Mouse (Mus musculus): ENCODE results near the gene Eif5a. TPM values are rescaled to one million over a fixed set of nuclear protein-coding genes. Genes with fewer than 3 reads are reported as not detected.

Gene Eif5a
- polyA plus RNA-seq, 1 experiment from 2014 or later, result 774 TPM

- peak within 1 kb of the TSS; percentile 78 for H3K27ac ChIP-seq (ENCODE audit: low read depth, low read length)
- H3K4me3 ChIP-seq (ENCODE audit: low read depth, low read length), result peak within 1 kb of the TSS; percentile 78
- no peaks in the 10 kb centered on the region for H3K27me3 ChIP-seq (replicated peaks; ENCODE audit: control insufficient read depth, insufficient read depth, low read length)
- H3K4me2 ChIP-seq (replicated peaks; ENCODE audit: low read depth), result peak within 1 kb of the TSS; percentile 91
- peaks cover 80% of the 10 kb centered on the region for H3K36me3 ChIP-seq (ENCODE audit: control insufficient read depth, insufficient read depth)
- TF ChIP-seq CTCF (IDR thresholded peaks at IDR 0.05; ENCODE audit: low read depth), result no peak
- H3K4me1 ChIP-seq (replicated peaks; ENCODE audit: control insufficient read depth, insufficient read depth, low read length), result no peaks in the 10 kb centered on the region
- peak within 1 kb of the TSS; percentile 78 for H3K9ac ChIP-seq (ENCODE audit: low read depth, low read length)
- ATAC-seq, result peak; percentile 85
- WGBS, result 1% methylated on average over 61 of the region's 61 CpGs
- H3K9me3 ChIP-seq (ENCODE audit: control insufficient read depth), result no peaks in the 10 kb centered on the region
Measured at GRCm38 (mm10) chr11:69913554-69914371, 8.0 kb downstream of the Eif5a start, which contains the start of gene Gps2. Gps2 (plus strand) TSS chr11:69913888.

- Histone ChIP-seq H3K9me3 (ENCODE audit: control insufficient read depth) (no peaks in the 10 kb centered on the region), H3K36me3 (ENCODE audit: control insufficient read depth, insufficient read depth) (peaks cover 80% of the 10 kb centered on the region), H3K4me1 (replicated peaks; ENCODE audit: control insufficient read depth, insufficient read depth, low read length) (no peaks in the 10 kb centered on the region), H3K4me2 (replicated peaks; ENCODE audit: low read depth) (peak overlapping the region; percentile 91), H3K27ac (ENCODE audit: low read depth, low read length) (0 out of 2 replicates have a peak overlapping the region, but pooled peaks have one; percentile 17), H3K4me3 (ENCODE audit: low read depth, low read length) (peak overlapping the region; percentile 78), H3K27me3 (replicated peaks; ENCODE audit: control insufficient read depth, insufficient read depth, low read length) (no peaks in the 10 kb centered on the region), H3K9ac (ENCODE audit: low read depth, low read length) (no peak overlapping the region)
- TF ChIP-seq CTCF (IDR thresholded peaks at IDR 0.05; ENCODE audit: low read depth), result no peak
- WGBS, result 70% methylated on average over 15 of the region's 15 CpGs
- ATAC-seq, result no peak
Measured at GRCm38 (mm10) chr11:69912716-69913530, 8.8 kb downstream of the Eif5a start.

- Histone ChIP-seq H3K4me3 (ENCODE audit: low read depth, low read length) (no peak overlapping the region), H3K36me3 (ENCODE audit: control insufficient read depth, insufficient read depth) (peaks cover 80% of the 10 kb centered on the region)
Measured at GRCm38 (mm10) chr11:69911701-69912100, 10.1 kb downstream of the Eif5a start.

GRCm38 (mm10) chr11:69910781-69911560, 10.8 kb downstream of the Eif5a start:
- Histone ChIP-seq H3K9ac (ENCODE audit: low read depth, low read length) (0 out of 2 replicates have a peak overlapping the region, but pooled peaks have one; percentile 11), H3K9me3 (ENCODE audit: control insufficient read depth) (no peaks in the 10 kb centered on the region), H3K4me2 (replicated peaks; ENCODE audit: low read depth) (peak overlapping the region; percentile 45), H3K4me1 (replicated peaks; ENCODE audit: control insufficient read depth, insufficient read depth, low read length) (no peaks in the 10 kb centered on the region), H3K36me3 (ENCODE audit: control insufficient read depth, insufficient read depth) (peaks cover 80% of the 10 kb centered on the region), H3K27ac (ENCODE audit: low read depth, low read length) (peak overlapping the region; percentile 70), H3K4me3 (ENCODE audit: low read depth, low read length) (no peak overlapping the region), H3K27me3 (replicated peaks; ENCODE audit: control insufficient read depth, insufficient read depth, low read length) (no peaks in the 10 kb centered on the region)
- no peak for TF ChIP-seq CTCF (IDR thresholded peaks at IDR 0.05; ENCODE audit: low read depth)
- ATAC-seq, result peak; percentile 17; the same call in 1 of the 2 replicates
- WGBS, result 78% methylated on average over 17 of the region's 17 CpGs

More at GRCm38 (mm10) chr11:69911701-69912100, 10.1 kb downstream of the Eif5a start:
- Histone ChIP-seq H3K27me3 (replicated peaks; ENCODE audit: control insufficient read depth, insufficient read depth, low read length) (no peaks in the 10 kb centered on the region), H3K9me3 (ENCODE audit: control insufficient read depth) (no peaks in the 10 kb centered on the region), H3K4me2 (replicated peaks; ENCODE audit: low read depth) (peak overlapping the region; percentile 45), H3K4me1 (replicated peaks; ENCODE audit: control insufficient read depth, insufficient read depth, low read length) (no peaks in the 10 kb centered on the region), H3K27ac (ENCODE audit: low read depth, low read length) (peak overlapping the region; percentile 70), H3K9ac (ENCODE audit: low read depth, low read length) (no peak overlapping the region)
- no peak for ATAC-seq
- TF ChIP-seq CTCF (IDR thresholded peaks at IDR 0.05; ENCODE audit: low read depth), result no peak
- WGBS, result 95% methylated on average over 5 of the region's 6 CpGs

- no peak for TF ChIP-seq CTCF (IDR thresholded peaks at IDR 0.05; ENCODE audit: low read depth)
- H3K4me1 ChIP-seq (replicated peaks; ENCODE audit: control insufficient read depth, insufficient read depth, low read length), result no peaks in the 10 kb centered on the region
Measured at GRCm38 (mm10) chr11:69910177-69910576, 11.6 kb downstream of the Eif5a start.

More at GRCm38 (mm10) chr11:69910177-69910576, 11.6 kb downstream of the Eif5a start:
- Histone ChIP-seq H3K9me3 (ENCODE audit: control insufficient read depth) (no peaks in the 10 kb centered on the region), H3K27ac (ENCODE audit: low read depth, low read length) (no peak overlapping the region), H3K9ac (ENCODE audit: low read depth, low read length) (no peak overlapping the region), H3K27me3 (replicated peaks; ENCODE audit: control insufficient read depth, insufficient read depth, low read length) (no peaks in the 10 kb centered on the region), H3K36me3 (ENCODE audit: control insufficient read depth, insufficient read depth) (peaks cover 82% of the 10 kb centered on the region), H3K4me2 (replicated peaks; ENCODE audit: low read depth) (no peak overlapping the region), H3K4me3 (ENCODE audit: low read depth, low read length) (no peak overlapping the region)
- WGBS, result 89% methylated on average over 8 of the region's 8 CpGs
- no peak for ATAC-seq
